Mouse (Mus musculus): ENCODE results near the gene Nek7.

GRCm38 (mm10) chr1:138586891-138587290 lies 33.0 kb downstream of the Nek7 start:
- TF ChIP-seq POLR2A (IDR thresholded peaks at IDR 0.05; ENCODE audit: low read depth, low read length) (no peak), CTCF (conservative IDR thresholded peaks at IDR 0.05 in 1 of 2, IDR thresholded peaks at IDR 0.05 in 1 of 2; ENCODE audit: low read depth in 2 of 2, low read length in 2 of 2) (no peak), TBP (conservative IDR thresholded peaks at IDR 0.05; ENCODE audit: low read depth, low read length) (no peak), NELFE (IDR thresholded peaks at IDR 0.05; ENCODE audit: low read depth, low read length) (no peak)

Data from CH12.LX (cell line).